Mouse (Mus musculus) olfactory bulb, adult 2 months (tissue): ENCODE data around the gene Lpcat1.

Experiments used
- CTCF ChIP-seq: fragments of 200-500 bp; IDR thresholded peaks from 2 replicates; pipeline ENCODE4 v1.5.1; 2012; ENCODE audit warnings: low read depth, mild to moderate bottlenecking, low read length, moderate library complexity; ENCODE audit not compliant: insufficient read depth
- POLR2A ChIP-seq: fragments of 200-500 bp; IDR thresholded peaks from 2 replicates; pipeline ENCODE4 v1.6.1; 2012; ENCODE audit warnings: mild to moderate bottlenecking, low read depth, low read length, moderate library complexity; ENCODE audit not compliant: insufficient read depth

- TF ChIP-seq CTCF = no peak
- TF ChIP-seq POLR2A = no peak
These were observed 21.7 kb downstream of the Lpcat1 start for GRCm38 (mm10) chr13:73488707-73489106.
